Mouse (Mus musculus) kidney, adult 2 months (tissue): ENCODE measurements at regions not wholly inside any gene's neighbourhood (a gene's known extent, or its start where the extent isn't known, plus 50 kb on each side); places are given as distances from the start of the nearest gene placed in this dataset.

ENCODE experiments used
- CTCF ChIP-seq: fragments of 200-500 bp; conservative IDR thresholded peaks from 2 replicates; pipeline ENCODE4 v1.5.1; 2011; ENCODE audit warnings: low read depth, mild to moderate bottlenecking, control low read depth, low read length, moderate library complexity, mixed read lengths; ENCODE audit not compliant: insufficient read depth, insufficient read length
- POLR2A ChIP-seq: fragments of 200-500 bp; IDR thresholded peaks from one replicate; pipeline ENCODE4 v1.6.1; 2011; ENCODE audit warnings: low read depth, low read length, control low read depth

GRCm38 (mm10) chr1:125284693-125285092 is 150.8 kb downstream of the Actr3 start:
- TF ChIP-seq POLR2A: no peak
- no peak for TF ChIP-seq CTCF
